Mouse (Mus musculus): Measurements from ENCODE around the gene Myo1e.

GRCm38 (mm10) chr9:70267108-70267507, 60.0 kb downstream of the Myo1e start:
- TF ChIP-seq POLR2A (IDR thresholded peaks at IDR 0.05; ENCODE audit: low read depth, low read length), result no peak
- no peak for TF ChIP-seq CTCF (IDR thresholded peaks at IDR 0.05; ENCODE audit: extremely low read depth, insufficient read depth, insufficient read length, insufficient replicate concordance)

Data from spleen, adult 2 months (tissue).